Mouse (Mus musculus): ENCODE measurements around the gene 2310033P09Rik. TPM values are rescaled to one million over a fixed set of nuclear protein-coding genes. Genes with fewer than 3 reads are reported as not detected.

The 2310033P09Rik gene
- polyA plus RNA-seq (2015; fragmentation: Nextera tagmentation; extraction: Ambion mirVana), result 16.2 and 16.7 TPM in 2 replicates

DNA sequence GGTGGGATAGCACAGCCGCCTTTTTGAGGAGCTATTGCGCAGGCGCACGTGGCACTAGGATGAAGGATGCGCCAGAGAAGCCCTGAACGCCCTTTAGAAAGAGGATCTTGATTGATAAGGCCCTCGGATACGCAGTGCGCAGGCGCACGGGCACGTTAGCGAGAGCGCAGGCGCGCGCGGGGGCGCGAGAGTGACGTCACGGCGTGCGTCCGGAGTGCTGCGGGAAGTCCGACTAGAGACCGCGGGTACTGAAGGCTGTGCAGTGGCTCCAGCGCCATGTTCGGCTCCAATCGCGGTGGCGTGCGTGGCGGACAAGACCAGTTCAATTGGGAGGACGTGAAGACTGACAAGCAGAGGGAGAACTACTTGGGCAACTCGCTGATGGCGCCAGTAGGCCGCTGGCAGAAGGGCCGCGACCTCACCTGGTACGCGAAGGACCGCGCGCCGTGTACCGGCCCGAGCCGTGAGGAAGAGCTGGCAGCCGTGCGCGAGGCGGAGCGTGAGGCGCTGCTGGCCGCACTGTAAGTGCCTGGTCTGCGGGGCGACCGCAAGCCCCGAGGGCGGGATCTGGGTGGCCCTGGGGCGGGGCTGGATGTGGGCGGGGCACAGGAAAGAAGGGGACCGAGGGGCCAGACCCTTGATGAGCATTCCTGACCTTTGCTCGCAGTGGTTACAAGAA lies at the start of gene 2310033P09Rik:
2310033P09Rik (plus strand) TSS at position 169 of the 679 bp plus-strand sequence.

DNA sequence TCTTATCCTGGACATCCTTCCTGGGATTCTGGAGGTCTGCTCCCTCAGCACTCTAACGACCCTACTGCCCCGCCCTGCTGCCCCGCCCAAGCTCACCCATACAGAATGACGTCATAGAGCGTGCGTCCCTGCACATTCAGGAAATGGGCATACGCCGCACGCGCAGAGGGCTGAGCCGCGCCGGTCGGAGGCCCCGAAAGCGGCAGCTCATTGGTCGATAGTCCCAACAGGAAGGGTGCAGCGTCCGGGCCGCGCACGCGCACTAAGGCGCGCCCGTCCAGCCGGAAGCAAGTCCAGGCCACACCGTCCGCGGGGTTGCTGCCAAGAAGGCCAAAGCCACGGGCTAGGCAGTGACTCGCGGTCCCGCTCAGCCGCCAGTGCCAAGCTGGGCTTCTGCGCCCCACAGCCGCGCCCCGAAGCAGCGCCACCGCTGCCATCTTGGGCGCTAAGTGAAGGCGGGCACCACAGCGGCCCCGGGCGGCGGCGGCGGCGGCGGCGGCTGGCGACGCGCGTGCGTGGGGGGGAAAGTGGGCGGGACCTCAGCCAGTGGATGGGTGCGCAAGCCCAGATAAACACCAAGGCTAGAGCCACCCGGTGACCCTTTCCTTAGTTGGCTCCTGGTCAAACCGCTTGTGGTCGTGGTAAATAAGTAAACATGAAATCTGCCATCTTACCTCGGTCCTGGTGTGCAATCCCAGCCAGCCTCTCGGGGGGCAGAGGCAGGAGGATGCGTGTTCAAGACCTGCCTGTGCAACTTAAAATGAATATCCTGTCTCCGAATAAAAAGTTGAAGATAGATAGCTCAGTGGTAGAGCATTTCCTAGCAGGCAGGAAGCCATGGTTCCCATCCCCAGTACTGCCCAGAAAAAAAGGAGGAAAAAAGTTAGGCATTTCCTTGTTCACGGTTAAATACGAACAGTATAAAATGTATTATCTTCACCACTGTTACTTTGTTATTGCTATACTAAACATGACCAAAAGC lies 44.6 kb upstream of the 2310033P09Rik start, which contains the start of gene Iba57:
Iba57 (minus strand) TSS at position 485 of the 982 bp plus-strand sequence.

DNA sequence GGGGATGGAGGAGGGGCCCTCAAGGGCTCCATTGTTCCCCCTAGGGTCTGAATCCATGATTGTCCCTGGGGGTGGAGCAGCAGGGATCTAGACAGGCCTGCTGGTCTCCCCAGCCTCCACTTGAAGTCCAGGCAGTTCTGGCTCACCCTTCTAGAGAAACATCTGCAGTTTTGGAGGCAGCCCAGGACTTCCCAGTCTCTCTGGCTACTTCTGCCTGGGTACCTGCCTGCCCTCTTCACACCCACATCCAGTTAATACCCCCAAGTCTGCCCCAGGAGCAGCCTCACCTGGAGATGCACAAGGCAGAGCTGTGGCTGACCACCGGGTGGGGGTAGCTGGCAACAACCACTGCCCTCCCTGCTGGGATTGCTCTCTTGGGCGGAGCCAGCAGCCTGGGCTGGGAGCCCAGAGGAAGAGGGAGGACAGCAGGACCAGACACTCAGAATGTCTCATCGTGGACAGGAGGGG lies 25.2 kb upstream of the 2310033P09Rik start, which contains the start of gene Gjc2:
Gjc2 (minus strand) TSS at position 350 of the 468 bp plus-strand sequence.

DNA sequence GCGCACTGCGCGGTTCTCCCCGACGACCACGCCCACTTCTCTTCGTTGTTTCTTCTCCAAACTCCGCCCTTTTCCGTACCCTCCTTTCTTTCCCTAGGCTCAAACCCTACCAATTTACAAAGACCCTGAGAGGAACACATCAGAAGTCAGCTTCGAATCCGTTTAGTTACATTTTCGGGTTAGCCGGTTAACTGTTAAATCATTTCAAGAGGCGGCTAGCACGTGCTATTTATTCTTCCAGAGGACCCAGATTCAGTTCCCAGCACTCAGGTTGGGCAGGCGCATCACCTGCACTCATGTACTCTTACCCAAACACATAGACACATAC lies 16.1 kb upstream of the 2310033P09Rik start, which contains the start of gene Guk1:
Guk1 (minus strand) TSS at position 154 of the 328 bp plus-strand sequence.

DNA sequence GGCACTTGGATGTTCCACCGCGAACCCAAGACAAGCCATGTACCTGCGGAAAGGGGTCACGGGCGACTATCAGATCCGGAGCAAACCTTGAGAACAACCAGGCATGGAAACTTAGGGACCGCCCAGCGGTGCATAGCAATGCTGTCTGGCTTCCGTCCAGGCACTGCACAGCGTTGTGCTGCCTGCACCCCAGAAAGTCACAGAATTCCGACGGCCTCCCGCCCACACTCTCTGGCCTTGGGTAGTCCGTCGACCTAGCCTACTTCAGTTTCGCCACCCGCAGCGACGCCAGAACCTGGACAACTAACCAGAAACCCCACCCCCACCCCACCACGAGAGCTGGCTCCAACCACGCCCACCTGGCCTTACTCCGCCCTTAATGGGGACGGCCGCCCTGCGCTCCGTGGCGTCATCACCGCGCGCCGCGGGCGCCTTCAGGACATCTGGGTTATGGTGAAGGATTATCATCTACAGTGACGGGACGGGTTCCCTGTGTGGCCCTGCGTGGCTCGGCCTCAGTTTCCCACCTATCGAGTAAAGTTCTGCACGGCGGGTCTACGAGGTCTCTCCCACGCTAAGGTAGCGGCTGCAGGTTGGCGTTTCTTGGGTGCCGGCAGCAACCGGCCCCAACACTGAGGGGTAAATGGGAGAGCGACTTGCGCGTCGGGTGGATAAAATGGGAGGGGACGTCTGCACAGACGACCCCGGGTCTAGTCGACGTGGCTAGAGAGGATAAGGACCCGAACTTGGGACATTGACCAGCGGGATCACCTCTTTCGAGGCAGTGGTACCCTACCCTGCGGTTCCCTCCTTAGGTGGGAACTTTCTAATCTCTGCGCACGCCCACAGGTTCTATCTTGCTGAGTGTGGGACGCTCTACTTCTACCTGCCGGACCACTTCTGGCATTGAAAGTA lies 5.8 kb upstream of the 2310033P09Rik start, which contains the start of gene Mrpl55:
Mrpl55 (plus strand) TSS at position 406 of the 915 bp plus-strand sequence.

DNA sequence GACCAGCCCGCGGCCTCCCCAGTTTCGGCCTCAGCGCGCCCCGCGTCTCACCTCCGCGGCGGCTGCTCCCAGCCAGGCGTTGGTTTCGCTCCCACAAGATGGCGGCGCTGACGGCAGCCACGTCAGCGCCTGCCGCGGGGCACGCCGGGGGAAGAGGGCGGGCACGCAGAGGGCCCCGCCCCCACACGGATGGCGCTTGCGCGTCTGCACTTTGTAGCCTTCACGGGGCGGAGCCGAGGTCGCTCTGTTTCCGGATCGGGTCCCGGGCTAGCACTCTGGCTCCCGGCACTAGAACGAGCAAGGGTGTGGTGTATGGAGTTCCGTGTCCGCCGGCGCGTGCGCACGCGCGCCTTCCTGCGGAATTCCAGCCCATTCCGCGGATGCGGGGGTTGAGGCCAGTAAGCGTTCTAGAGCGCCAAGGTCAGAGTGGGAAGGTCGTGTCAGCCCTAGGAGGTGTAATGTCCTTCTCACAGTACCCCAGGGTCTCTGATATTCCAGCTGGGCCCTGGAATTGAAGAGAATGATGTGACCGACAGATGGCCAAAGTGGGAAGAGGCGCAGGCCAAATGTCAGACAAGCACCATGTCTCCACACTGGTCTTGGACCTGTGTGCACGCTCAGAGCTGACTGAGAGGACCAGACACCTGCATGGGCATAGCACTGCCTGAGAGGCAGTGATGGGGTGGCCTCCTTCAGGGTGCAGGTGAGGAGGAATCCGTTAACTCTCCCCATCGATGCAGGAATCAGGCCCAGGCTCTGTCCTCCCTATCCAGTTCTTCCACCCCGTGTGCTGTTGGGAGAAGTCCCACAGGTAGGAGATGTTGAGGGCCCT lies 20.2 kb downstream of the 2310033P09Rik start, which contains the start of gene Arf1:
Arf1 (minus strand) TSS at position 149 of the 832 bp plus-strand sequence.

Other genes with a start within 250 kb of the 2310033P09Rik start
- 12.4 and 13.0 TPM in 2 replicates for gene Trim11, start 230.2 kb upstream of the 2310033P09Rik start, polyA plus RNA-seq (2015; fragmentation: Nextera tagmentation; extraction: Ambion mirVana)
- gene Obscn, start 71.9 kb upstream of the 2310033P09Rik start, polyA plus RNA-seq (2015; fragmentation: Nextera tagmentation; extraction: Ambion mirVana), result 0.26 and 0.33 TPM in 2 replicates
- 3.2 and 3.8 TPM in 2 replicates for gene Iba57, start 44.6 kb upstream of the 2310033P09Rik start, polyA plus RNA-seq (2015; fragmentation: Nextera tagmentation; extraction: Ambion mirVana)
- gene Gjc2, start 25.1 kb upstream of the 2310033P09Rik start, polyA plus RNA-seq (2015; fragmentation: Nextera tagmentation; extraction: Ambion mirVana), result 3.4 and 3.7 TPM in 2 replicates
- gene Guk1, start 16.1 kb upstream of the 2310033P09Rik start, polyA plus RNA-seq (2015; fragmentation: Nextera tagmentation; extraction: Ambion mirVana), result 113 and 118 TPM in 2 replicates
- gene Mrpl55, start 5.8 kb upstream of the 2310033P09Rik start, polyA plus RNA-seq (2015; fragmentation: Nextera tagmentation; extraction: Ambion mirVana), result 79.7 and 89.8 TPM in 2 replicates
- gene Arf1, start 19.9 kb downstream of the 2310033P09Rik start, polyA plus RNA-seq (2015; fragmentation: Nextera tagmentation; extraction: Ambion mirVana), result 555 and 614 TPM in 2 replicates
- 0.05 TPM in 1 of 2 replicates, not detected in the other for gene Wnt3a, start 82.4 kb downstream of the 2310033P09Rik start, polyA plus RNA-seq (2015; fragmentation: Nextera tagmentation; extraction: Ambion mirVana)
- 9.9 and 11.7 TPM in 2 replicates for gene Wnt9a, start 98.6 kb downstream of the 2310033P09Rik start, polyA plus RNA-seq (2015; fragmentation: Nextera tagmentation; extraction: Ambion mirVana)
- 0.10 TPM in 1 of 2 replicates, not detected in the other for gene Prss38, start 167.3 kb downstream of the 2310033P09Rik start, polyA plus RNA-seq (2015; fragmentation: Nextera tagmentation; extraction: Ambion mirVana)
- 6.0 and 6.1 TPM in 2 replicates for gene Jmjd4, start 241.7 kb downstream of the 2310033P09Rik start, polyA plus RNA-seq (2015; fragmentation: Nextera tagmentation; extraction: Ambion mirVana)
- gene Snap47, start 242.9 kb downstream of the 2310033P09Rik start, polyA plus RNA-seq (2015; fragmentation: Nextera tagmentation; extraction: Ambion mirVana), result 62.6 and 71.1 TPM in 2 replicates